Mouse (Mus musculus) neural tube, embryonic 15.5 days (tissue): ENCODE measurements around the gene Stoml1. TPM values are rescaled to one million over a fixed set of nuclear protein-coding genes. Genes with fewer than 3 reads are reported as not detected.

ENCODE experiments used
- microRNA-seq: library from miRNA; unstranded; fragments of <30 nt; microRNA quantifications from one replicate; pipeline ENCODE4, GENCODE M21; 2017
- polyA plus RNA-seq: library from polyadenylated mRNA; unstranded; fragments of >200 nt; fragmentation: Nextera tagmentation; extraction: Ambion mirVana; gene quantifications from 2 replicates; pipeline ENCODE4 v1.2.1, GENCODE M21; 2015

Gene Stoml1
- polyA plus RNA-seq, 1 experiment from 2014 or later, result 136 TPM

Small RNA genes lying within 50 kb of the gene (microRNA-seq; reads per million reads assigned to microRNA genes)
- gene Mir6385, result not detected

Other genes with a start within 250 kb of the Stoml1 start
- 1.9 and 4.9 TPM in 2 replicates for gene Cyp11a1, start 246.8 kb upstream of the Stoml1 start, polyA plus RNA-seq
- gene Stra6, start 189.4 kb upstream of the Stoml1 start, polyA plus RNA-seq, result 20.6 and 21.5 TPM in 2 replicates
- 0.13 and 0.15 TPM in 2 replicates for gene Ccdc33, start 134.3 kb upstream of the Stoml1 start, polyA plus RNA-seq
- 52.3 and 54.2 TPM in 2 replicates for gene Islr, start 48.9 kb upstream of the Stoml1 start, polyA plus RNA-seq
- gene Islr2, start 48.8 kb upstream of the Stoml1 start, polyA plus RNA-seq, result 8.5 and 11.5 TPM in 2 replicates
- 3.9 and 8.6 TPM in 2 replicates for gene Pml, start 3.4 kb upstream of the Stoml1 start, polyA plus RNA-seq
- gene Loxl1, start 60.0 kb downstream of the Stoml1 start, polyA plus RNA-seq, result 10.2 and 12.1 TPM in 2 replicates
- not detected in 2 replicates for gene Tbc1d21, start 117.3 kb downstream of the Stoml1 start, polyA plus RNA-seq
- gene Insyn1, start 235.4 kb downstream of the Stoml1 start, polyA plus RNA-seq, result 9.5 and 14.9 TPM in 2 replicates